Mouse (Mus musculus): Measurements from ENCODE around the gene Serpinb1c.
A peak's percentile ranks its signal among the peaks of the same experiment; 100 is the strongest.
"Not testable (repeated sequence)": the region's sequence is repeated elsewhere in the genome, so short reads cannot be mapped to it uniquely, and the experiment has no call there.

Gene Serpinb1c

DNA sequence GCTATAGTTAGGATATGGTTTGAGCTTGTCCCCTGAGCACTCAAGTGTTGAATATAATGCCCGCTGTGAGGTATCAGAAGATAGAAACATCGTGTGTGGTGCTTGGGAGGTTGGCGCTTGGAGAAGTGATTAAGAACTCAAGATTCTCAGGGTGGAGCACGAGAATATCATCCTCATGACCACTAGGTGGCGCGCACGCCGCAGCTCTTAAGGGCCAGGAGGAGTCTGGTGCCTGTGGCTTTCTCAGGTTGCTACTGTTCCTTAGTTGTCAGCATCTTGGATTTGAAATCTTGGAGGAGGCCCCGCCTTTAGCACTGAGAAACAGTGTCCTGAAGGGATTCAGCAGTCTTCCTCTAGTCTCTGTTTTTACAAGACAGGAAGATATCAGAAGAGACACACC, 31.5 kb downstream of the Serpinb1c start:
- DNase-seq (ENCODE audit: low read depth in 1 of 2, low spot score in 2 of 2) = peak in 1 of 2 experiments; percentile 26

GRCm38 (mm10) chr13:32865591-32865990, 32.4 kb downstream of the Serpinb1c start:
- DNase-seq (ENCODE audit: low read depth in 1 of 2, low spot score in 2 of 2) = no peak

- DNase-seq (ENCODE audit: low read depth in 1 of 2, low spot score in 2 of 2) = not testable (repeated sequence)
Measured at GRCm38 (mm10) chr13:32864529-32864928, 33.5 kb downstream of the Serpinb1c start.

DNA sequence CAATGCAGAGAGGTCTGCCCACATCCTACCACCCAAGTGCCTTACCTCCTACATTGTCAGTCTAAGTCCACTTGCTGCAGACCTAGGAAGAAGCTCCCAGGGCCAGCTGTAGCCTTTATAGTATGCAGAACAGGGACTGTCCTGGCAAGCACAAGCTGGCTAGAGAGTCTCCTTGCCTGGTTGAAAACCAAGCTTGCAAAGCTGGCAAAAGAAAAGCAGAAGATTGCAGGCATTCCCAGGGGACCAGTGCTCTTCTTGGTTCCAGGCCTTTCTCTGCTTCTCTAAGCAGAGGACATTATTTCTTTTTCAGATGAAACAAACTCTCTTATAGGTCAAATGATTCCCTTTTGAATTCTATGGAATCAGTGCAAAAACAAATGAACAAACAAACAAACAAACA, 34.6 kb downstream of the Serpinb1c start:
- DNase-seq (ENCODE audit: low read depth in 1 of 2, low spot score in 2 of 2) = no peak

DNA sequence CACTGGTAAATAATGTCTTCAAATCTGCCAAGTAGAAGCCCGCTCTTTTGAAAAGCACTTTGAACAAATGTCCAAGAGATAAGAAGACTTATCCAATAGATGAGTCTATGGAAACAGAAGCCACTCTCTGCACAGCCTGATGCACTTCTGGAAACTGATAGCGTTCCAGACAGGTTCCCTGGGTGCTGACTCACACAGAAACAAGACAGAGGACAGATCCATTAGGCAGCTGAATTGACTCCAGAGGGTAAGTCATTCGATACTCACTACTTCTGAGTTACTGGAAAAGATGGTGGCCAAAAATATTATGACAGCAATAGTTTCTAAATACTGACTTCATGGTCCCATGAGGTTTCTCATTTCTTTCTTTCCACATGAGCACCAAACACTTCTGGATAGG, 37.2 kb downstream of the Serpinb1c start:
- no peak for DNase-seq (ENCODE audit: low read depth in 1 of 2, low spot score in 2 of 2)

GRCm38 (mm10) chr13:32853073-32853472, 44.9 kb downstream of the Serpinb1c start:
- DNase-seq (ENCODE audit: low read depth in 1 of 2, low spot score in 2 of 2) = no peak

GRCm38 (mm10) chr13:32852539-32852938, 45.5 kb downstream of the Serpinb1c start:
- no peak for DNase-seq (ENCODE audit: low read depth in 1 of 2, low spot score in 2 of 2)

- DNase-seq (ENCODE audit: low read depth in 1 of 2, low spot score in 2 of 2) = no peak
Measured at GRCm38 (mm10) chr13:32851967-32852366, 46.0 kb downstream of the Serpinb1c start.

DNA sequence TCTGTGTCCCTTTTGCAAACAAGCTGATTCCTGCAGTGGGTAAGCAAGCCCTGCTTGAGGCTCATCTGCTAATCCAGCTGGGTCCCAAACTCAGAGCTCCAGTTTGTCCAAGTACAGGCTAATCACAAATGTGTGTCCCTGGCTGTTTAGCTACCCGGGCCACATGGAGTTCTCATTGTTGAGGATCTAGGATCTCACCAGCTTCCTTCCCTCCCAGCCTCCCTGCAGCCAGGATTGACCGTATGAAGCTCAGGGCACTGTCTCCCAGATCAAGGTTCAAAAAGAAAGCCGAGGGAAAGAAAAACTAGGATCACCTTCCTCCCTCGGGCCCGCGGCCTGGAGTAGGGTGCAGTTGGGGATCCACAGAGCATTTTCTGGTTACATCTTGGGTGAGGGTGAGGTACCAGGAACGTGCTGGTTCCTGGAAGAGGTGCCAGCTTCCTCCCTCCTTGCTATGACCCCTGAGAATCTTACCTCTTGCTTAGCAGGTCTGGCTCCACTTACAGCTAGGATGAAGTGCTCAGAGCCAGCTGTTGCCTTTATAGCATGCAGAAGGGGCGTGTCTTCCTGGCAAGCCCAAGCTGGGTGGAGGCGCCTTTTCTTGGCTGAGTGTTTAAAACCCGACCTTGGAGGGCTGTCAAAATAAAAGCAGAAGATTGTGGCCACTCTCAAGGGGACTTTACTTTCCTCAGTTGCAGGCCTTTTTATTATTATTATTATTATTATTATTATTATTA, 47.2 kb downstream of the Serpinb1c start, which contains the start of gene Serpinb1a:
Gene Serpinb1a, minus strand, starts transcription at position 518 of the 737 bp plus-strand sequence.
- DNase-seq (ENCODE audit: low read depth in 1 of 2, low spot score in 2 of 2) = no peak

DNA sequence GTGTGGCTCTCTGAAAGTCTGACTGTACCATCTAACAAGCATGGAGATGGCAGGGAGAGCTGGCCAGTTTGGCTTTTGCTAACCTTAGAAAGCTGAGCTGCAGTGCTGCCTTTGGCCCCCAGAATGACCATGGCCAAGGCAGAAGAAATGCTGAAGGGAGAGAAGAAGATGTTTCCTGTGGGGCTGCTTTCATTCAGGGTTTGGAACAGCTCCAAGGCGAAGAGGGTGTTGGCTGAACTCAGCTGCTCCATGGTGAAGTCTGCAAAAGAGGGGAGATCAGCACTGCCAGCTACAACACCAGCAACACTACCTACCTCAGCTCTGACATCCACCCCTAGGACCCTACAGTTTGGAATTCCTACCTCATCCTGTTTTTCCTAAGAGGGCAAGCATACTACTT, 47.9 kb downstream of the Serpinb1c start:
- DNase-seq (ENCODE audit: low read depth in 1 of 2, low spot score in 2 of 2) = no peak

DNA sequence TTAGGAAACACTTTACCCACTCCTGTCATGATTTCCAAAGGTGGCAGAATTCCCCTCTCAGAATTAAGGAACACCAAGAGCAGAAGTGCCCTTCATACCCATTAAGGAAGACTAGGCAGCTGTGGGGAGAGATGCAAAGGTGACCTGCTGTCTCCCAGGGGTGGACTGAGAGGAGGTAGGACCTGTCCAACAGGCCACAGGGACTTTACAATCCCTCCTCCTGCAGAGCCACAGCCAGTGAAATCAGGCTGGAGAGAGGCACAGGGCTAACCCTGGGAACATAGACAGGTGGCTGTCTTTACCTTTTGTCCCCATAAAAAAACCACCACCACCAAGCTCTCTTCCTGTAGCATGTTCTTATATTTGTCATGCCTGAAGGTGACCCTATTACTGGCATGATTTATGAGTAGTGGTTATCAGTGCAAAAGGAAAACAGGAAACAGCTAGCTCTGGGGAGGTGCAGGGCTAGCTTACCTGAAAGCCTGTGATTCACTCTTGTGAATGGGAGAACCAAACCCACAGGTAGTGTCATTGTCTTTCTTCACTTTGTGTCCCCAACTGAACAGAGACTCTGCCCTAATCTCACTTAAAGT, 48.4 kb downstream of the Serpinb1c start:
- DNase-seq (ENCODE audit: low read depth in 1 of 2, low spot score in 2 of 2) = no peak

GRCm38 (mm10) chr13:32849092-32849491, 48.9 kb downstream of the Serpinb1c start:
- no peak for DNase-seq (ENCODE audit: low read depth in 1 of 2, low spot score in 2 of 2)

DNA sequence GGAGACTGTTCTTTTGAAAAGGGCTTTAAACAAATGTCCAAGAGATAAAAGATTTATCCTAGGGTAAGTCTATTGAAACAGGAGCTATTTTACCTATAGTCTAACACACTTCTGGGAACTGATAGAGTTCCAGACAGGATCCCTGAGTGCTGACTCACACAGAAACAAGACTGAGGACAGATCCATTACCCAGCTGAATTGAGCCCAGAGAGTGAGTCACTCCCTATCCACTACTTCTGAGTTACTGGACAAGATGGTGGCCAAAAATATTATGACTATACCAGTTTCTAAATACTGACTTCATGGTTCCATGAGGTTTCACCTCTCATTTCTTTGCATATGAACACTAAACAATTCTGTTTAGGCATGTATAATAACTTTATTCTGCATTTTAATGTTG, 51.8 kb downstream of the Serpinb1c start:
- no peak for DNase-seq (ENCODE audit: low read depth in 1 of 2, low spot score in 2 of 2)

DNA sequence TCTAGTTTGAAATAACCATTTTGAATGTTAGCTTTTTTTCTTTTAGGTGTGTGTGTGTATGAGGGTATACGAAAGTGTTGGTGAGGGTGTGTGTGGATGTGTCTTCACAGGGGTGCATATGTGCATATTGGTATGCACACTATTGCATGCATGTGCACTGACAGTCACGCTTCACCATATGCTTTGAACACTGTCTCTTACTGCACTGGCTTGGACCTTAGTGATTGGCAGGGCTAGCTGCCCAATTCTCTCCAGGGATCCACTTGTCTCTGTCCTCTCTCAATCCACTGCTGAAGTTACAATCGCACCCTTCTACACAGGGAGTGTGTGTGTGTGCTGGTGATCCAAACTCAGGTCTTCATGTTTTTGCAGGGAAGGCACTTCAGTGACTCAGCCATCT, 56.7 kb downstream of the Serpinb1c start:
- no peak for DNase-seq (ENCODE audit: low read depth in 1 of 2, low spot score in 2 of 2)

GRCm38 (mm10) chr13:32839314-32839713, 58.7 kb downstream of the Serpinb1c start:
- no peak for DNase-seq (ENCODE audit: low read depth in 1 of 2, low spot score in 2 of 2)

DNA sequence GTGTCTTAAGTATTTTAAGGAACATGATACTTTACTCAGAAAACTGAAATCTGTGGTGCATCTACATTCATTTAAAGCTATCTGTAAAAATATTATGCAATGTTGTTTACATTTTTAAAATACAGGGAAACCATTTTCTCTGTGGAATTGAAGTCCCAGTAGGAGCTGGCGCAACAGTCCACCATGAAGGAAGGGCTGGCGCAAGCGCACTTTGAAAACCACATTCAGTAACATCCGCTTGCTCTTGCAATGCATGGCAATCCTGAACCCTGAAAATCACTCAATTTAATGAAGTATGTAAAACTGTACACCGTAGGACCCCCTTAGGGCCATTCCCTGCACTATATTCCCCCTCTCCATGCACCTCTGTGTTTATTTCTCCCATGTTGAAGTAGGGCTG, 63.5 kb downstream of the Serpinb1c start:
- DNase-seq (ENCODE audit: low read depth in 1 of 2, low spot score in 2 of 2) = no peak

DNA sequence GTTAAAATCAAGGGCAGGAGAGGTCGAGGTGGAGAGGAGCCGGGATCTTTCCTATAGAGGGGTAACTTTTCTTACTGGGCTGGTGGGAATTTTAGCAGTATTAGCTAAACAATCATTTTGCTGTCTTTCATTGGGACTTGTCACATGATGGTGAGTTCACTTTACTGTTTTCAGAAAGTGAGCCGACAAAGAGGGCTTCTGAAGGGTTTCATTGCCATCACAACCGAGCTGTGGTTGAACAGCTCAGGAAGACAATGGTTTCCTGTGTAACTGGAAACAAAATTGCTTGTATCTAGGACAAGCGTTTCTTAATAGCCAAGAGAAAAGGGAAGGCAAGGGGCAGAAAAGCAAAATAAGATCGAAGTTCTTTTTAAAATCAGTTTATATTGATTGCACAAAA, 64.8 kb downstream of the Serpinb1c start:
- no peak for DNase-seq (ENCODE audit: low read depth in 1 of 2, low spot score in 2 of 2)

GRCm38 (mm10) chr13:32832776-32833175, 65.2 kb downstream of the Serpinb1c start:
- DNase-seq (ENCODE audit: low read depth in 1 of 2, low spot score in 2 of 2) = no peak

- DNase-seq (ENCODE audit: low read depth in 1 of 2, low spot score in 2 of 2) = no peak
Measured at GRCm38 (mm10) chr13:32831505-32832273, 66.3 kb downstream of the Serpinb1c start.

All from monocyte, adult 2 months (primary cell).